13 mouse cellular contexts compared by ENCODE assay signal in genomic region chr4:32375721-32376526, GRCm38 (mm10).
DNase-seq lines count a peak whose midpoint lies in the region; ATAC-seq and TF ChIP-seq lines count a peak whose summit lies in the region.
"Had no signal": no experiment of that assay in that cellular context is flagged by ENCODE, and none has a peak within 500 bp of the region (broad histone marks: within the 10 kb centered on the region; RNA-seq: fewer than 3 reads in every experiment).

No protein-coding gene starts in this region.

- DNase-seq in cerebellum, postnatal 4 days (ENCODE audit: low spot score in 2 of 2), result no peak
- DNase-seq in heart, postnatal 14 days, result no peak
- DNase-seq in midbrain, embryonic 10.5 days (ENCODE audit: low spot score), result no peak
- no peak for DNase-seq in stomach, postnatal 0 days (ENCODE audit: low spot score)
- DNase-seq in liver, postnatal 0 days, result no peak
- DNase-seq: adrenal gland, adult 2 months; gastrocnemius, postnatal 25 days; kidney, postnatal 14 days had no signal

- intact Hi-C loops in heart, postnatal 14 days (cut with DNase I), result loop anchor here (5.0 kb wide), 1 partner anchor 39 kb away; no protein-coding TSS in a partner anchor

- H3K9me3 ChIP-seq in heart, embryonic 14.5 days (ENCODE audit: control insufficient read depth, low read length), result no peaks in the 10 kb centered on the region
- H3K9me3 ChIP-seq in midbrain, embryonic 10.5 days (replicated peaks), result no peaks in the 10 kb centered on the region
- H3K9me3 ChIP-seq in midbrain, embryonic 13.5 days, result no peaks in the 10 kb centered on the region
- H3K9me3 ChIP-seq in stomach, postnatal 0 days (ENCODE audit: control insufficient read depth, low read length), result no peaks in the 10 kb centered on the region
- H3K9me3 ChIP-seq in liver, postnatal 0 days (ENCODE audit: low read length), result no peaks in the 10 kb centered on the region
- H3K9me3 ChIP-seq: intestine, embryonic 15.5 days had no signal

- 0 out of 2 replicates have a peak overlapping the region, but pooled peaks have one; percentile 11 for H3K9ac ChIP-seq in heart, embryonic 14.5 days (ENCODE audit: low read length)
- no peak overlapping the region for H3K9ac ChIP-seq in midbrain, embryonic 13.5 days (replicated peaks)
- H3K9ac ChIP-seq in stomach, postnatal 0 days (ENCODE audit: low read length), result no peak overlapping the region
- no peak overlapping the region for H3K9ac ChIP-seq in liver, postnatal 0 days (replicated peaks)
- H3K9ac ChIP-seq: intestine, embryonic 15.5 days had no signal

- peak overlapping the region; percentile 43 to 62 for H3K27ac ChIP-seq in heart, embryonic 14.5 days (replicated peaks in 1 of 2; ENCODE audit: control insufficient read depth in 1 of 2, insufficient read depth in 1 of 2, low read depth in 2 of 2, low read length in 2 of 2)
- peak overlapping the region; percentile 33 for H3K27ac ChIP-seq in midbrain, embryonic 10.5 days (replicated peaks)
- H3K27ac ChIP-seq in midbrain, embryonic 13.5 days, result no peak overlapping the region
- peak overlapping the region; percentile 53 for H3K27ac ChIP-seq in stomach, postnatal 0 days (replicated peaks)
- no peak overlapping the region for H3K27ac ChIP-seq in liver, postnatal 0 days (ENCODE audit: low read depth)
- H3K27ac ChIP-seq: intestine, embryonic 15.5 days had no signal

- H3K4me3 ChIP-seq in heart, embryonic 14.5 days (ENCODE audit: control insufficient read depth in 1 of 2, insufficient read depth in 1 of 2, low read depth in 1 of 2, low read length in 2 of 2), result no peak overlapping the region
- no peak overlapping the region for H3K4me3 ChIP-seq in midbrain, embryonic 10.5 days
- no peak overlapping the region for H3K4me3 ChIP-seq in midbrain, embryonic 13.5 days (replicated peaks)
- no peak overlapping the region for H3K4me3 ChIP-seq in stomach, postnatal 0 days (ENCODE audit: low read depth, low read length)
- no peak overlapping the region for H3K4me3 ChIP-seq in liver, postnatal 0 days (ENCODE audit: low read depth, low read length)
- H3K4me3 ChIP-seq: intestine, embryonic 15.5 days had no signal

- no peaks in the 10 kb centered on the region for H3K27me3 ChIP-seq in heart, embryonic 14.5 days (ENCODE audit: control insufficient read depth, insufficient read depth, low read length)
- no peaks in the 10 kb centered on the region for H3K27me3 ChIP-seq in midbrain, embryonic 10.5 days (ENCODE audit: low read depth, poor library complexity, severe bottlenecking)
- H3K27me3 ChIP-seq in midbrain, embryonic 13.5 days, result no peaks in the 10 kb centered on the region
- H3K27me3 ChIP-seq in stomach, postnatal 0 days (ENCODE audit: control insufficient read depth, insufficient read depth, low read length), result no peaks in the 10 kb centered on the region
- H3K27me3 ChIP-seq in liver, postnatal 0 days (ENCODE audit: insufficient read depth, low read length), result no peaks in the 10 kb centered on the region
- H3K27me3 ChIP-seq: intestine, embryonic 15.5 days had no signal

- no peak overlapping the region for H3K4me2 ChIP-seq in heart, embryonic 14.5 days (ENCODE audit: low read length)
- no peak overlapping the region for H3K4me2 ChIP-seq in midbrain, embryonic 13.5 days (replicated peaks)
- H3K4me2 ChIP-seq in stomach, postnatal 0 days (replicated peaks; ENCODE audit: low read depth), result no peak overlapping the region
- no peak overlapping the region for H3K4me2 ChIP-seq in liver, postnatal 0 days (ENCODE audit: low read depth, low read length)
- H3K4me2 ChIP-seq: intestine, embryonic 15.5 days; midbrain, embryonic 11.5 days had no signal

- no peak for TF ChIP-seq CTCF in stomach, postnatal 0 days (IDR thresholded peaks at IDR 0.05; ENCODE audit: low read depth)
- no peak for TF ChIP-seq CTCF in liver, postnatal 0 days (IDR thresholded peaks at IDR 0.05; ENCODE audit: low read depth)

- WGBS in heart, embryonic 14.5 days, result 46% methylated on average over 16 of the region's 16 CpGs
- WGBS in midbrain, embryonic 10.5 days, result 87% methylated on average over 16 of the region's 16 CpGs
- 89% methylated on average over 16 of the region's 16 CpGs for WGBS in midbrain, embryonic 13.5 days
- 72% methylated on average over 16 of the region's 16 CpGs for WGBS in stomach, postnatal 0 days
- WGBS in liver, postnatal 0 days (ENCODE audit: insufficient replicate concordance), result 78% methylated on average over 16 of the region's 16 CpGs

- H3K36me3 ChIP-seq in heart, embryonic 14.5 days (ENCODE audit: control insufficient read depth, insufficient read depth, low read length), result no peaks in the 10 kb centered on the region
- H3K36me3 ChIP-seq in midbrain, embryonic 10.5 days, result no peaks in the 10 kb centered on the region
- no peaks in the 10 kb centered on the region for H3K36me3 ChIP-seq in midbrain, embryonic 13.5 days
- no peaks in the 10 kb centered on the region for H3K36me3 ChIP-seq in stomach, postnatal 0 days (ENCODE audit: control insufficient read depth, insufficient read depth, low read length)
- no peaks in the 10 kb centered on the region for H3K36me3 ChIP-seq in liver, postnatal 0 days (replicated peaks; ENCODE audit: insufficient read depth, low read length)
- H3K36me3 ChIP-seq: intestine, embryonic 15.5 days had no signal

- H3K4me1 ChIP-seq in heart, embryonic 14.5 days (ENCODE audit: control insufficient read depth in 2 of 2, insufficient read depth in 2 of 2, low read length in 2 of 2), result peaks cover 32 to 48% of the 10 kb centered on the region in 2 experiments
- peaks cover 38% of the 10 kb centered on the region for H3K4me1 ChIP-seq in midbrain, embryonic 10.5 days
- peaks cover 48% of the 10 kb centered on the region for H3K4me1 ChIP-seq in midbrain, embryonic 13.5 days (replicated peaks)
- H3K4me1 ChIP-seq in stomach, postnatal 0 days (replicated peaks; ENCODE audit: control insufficient read depth, insufficient read depth), result peaks cover 2% of the 10 kb centered on the region; the same call in 1 of the 2 replicates
- H3K4me1 ChIP-seq in liver, postnatal 0 days (ENCODE audit: insufficient read depth), result no peaks in the 10 kb centered on the region; the same call in 1 of the 2 replicates

- peak; percentile 26; the same call in 1 of the 2 replicates for ATAC-seq in cerebellum, adult (ENCODE audit: insufficient number of reproducible peaks, low FRiP score, low TSS enrichment)
- no peak for ATAC-seq in heart, embryonic 14.5 days (ENCODE audit: insufficient number of reproducible peaks, insufficient read depth, low FRiP score, low read depth)
- ATAC-seq in midbrain, embryonic 13.5 days, result no peak
- ATAC-seq in stomach, postnatal 0 days (ENCODE audit: low FRiP score, low TSS enrichment), result peak; percentile 87
- ATAC-seq in liver, postnatal 0 days, result no peak
- ATAC-seq: intestine, embryonic 15.5 days had no signal

- TF ChIP-seq EP300 in stomach, postnatal 0 days (optimal IDR thresholded peaks at IDR 0.05), result peak; percentile 57
- TF ChIP-seq EP300 in liver, postnatal 0 days (IDR thresholded peaks at IDR 0.05; ENCODE audit: low read depth), result no peak

Comparison
In these comparisons a context has a peak if more than half of its experiments do, and no peak if none do; other contexts are left out.
1. H3K27ac ChIP-seq: peak in heart, embryonic 14.5 days (2 of 2), midbrain, embryonic 10.5 days (single experiment) and stomach, postnatal 0 days (single experiment); none in midbrain, embryonic 13.5 days (single experiment) and liver, postnatal 0 days (single experiment).
2. ATAC-seq: peak in cerebellum, adult (single experiment) and stomach, postnatal 0 days (single experiment); none in heart, embryonic 14.5 days (single experiment), midbrain, embryonic 13.5 days (single experiment) and liver, postnatal 0 days (single experiment).